Mouse (Mus musculus) liver, adult 2 months (tissue): Measurements from ENCODE around the gene Arhgap44. TPM values are rescaled to one million over a fixed set of nuclear protein-coding genes. Genes with fewer than 3 reads are reported as not detected.
A peak's percentile ranks its signal among the peaks of the same experiment; 100 is the strongest.

ENCODE experiments used
- DNase-seq: peaks from one replicate; pipeline ENCODE4 v3.0.0-alpha.2; 2011; ENCODE audit warnings: low read depth, low spot score; ENCODE audit errors: extremely low read depth
- H3K27ac ChIP-seq: fragments of 200-500 bp; replicated peaks from 2 replicates; pipeline ENCODE4 v1.5.1; 2012; ENCODE audit warnings: low read depth, mild to moderate bottlenecking, control low read depth, inconsistent platforms, low read length; ENCODE audit not compliant: insufficient read depth
- H3K27me3 ChIP-seq: fragments of 200-500 bp; 2 replicates; pipeline ENCODE4 v1.6.1; 2012; ENCODE audit warnings: mild to moderate bottlenecking, moderate library complexity, low read length, inconsistent platforms; ENCODE audit not compliant: control insufficient read depth, insufficient read depth
- H3K36me3 ChIP-seq: fragments of 200-500 bp; 2 replicates; pipeline ENCODE4 v1.6.1; 2012; ENCODE audit warnings: low read length, inconsistent platforms; ENCODE audit not compliant: control insufficient read depth, insufficient read depth
- H3K4me1 ChIP-seq: fragments of 200-500 bp; 2 replicates; pipeline ENCODE4 v1.6.1; 2011; ENCODE audit warnings: low read length; ENCODE audit not compliant: control insufficient read depth, insufficient read depth
- H3K4me3 ChIP-seq: fragments of 200-500 bp; 2 replicates; pipeline ENCODE4 v1.5.1; 2011; ENCODE audit warnings: low read depth, mild to moderate bottlenecking, control low read depth, low read length, moderate library complexity; ENCODE audit not compliant: insufficient read depth
- H3K79me2 ChIP-seq: fragments of 200-500 bp; 2 replicates; pipeline ENCODE4 v1.6.1; 2012; ENCODE audit warnings: inconsistent platforms, mild to moderate bottlenecking, low read length, moderate library complexity; ENCODE audit not compliant: control insufficient read depth, insufficient read depth
- H3K9ac ChIP-seq: fragments of 200-500 bp; 2 replicates; pipeline ENCODE4 v1.6.1; 2012; ENCODE audit warnings: low read depth, mild to moderate bottlenecking, control low read depth, inconsistent platforms, low read length
- CTCF ChIP-seq: fragments of 200-500 bp; IDR thresholded peaks from 2 replicates; pipeline ENCODE4 v1.5.1; 2011; ENCODE audit warnings: low read depth, low read length, control low read depth
- POLR2A ChIP-seq: fragments of 200-500 bp; IDR thresholded peaks from 2 replicates; pipeline ENCODE4 v1.6.1; 2011; ENCODE audit warnings: low read length, control low read depth; ENCODE audit not compliant: insufficient read depth; ENCODE audit errors: extremely low read depth
- WGBS: fragments of 180-500 bp; shearing (Covaris S2); methylation state at CpG from one replicate; pipeline ENCODE4 v1.1.7; 2018; 5-methylcytosine and 5-hydroxymethylcytosine counted together
- polyA plus RNA-seq: library from polyadenylated mRNA; depleted of rRNA; stranded (reverse); fragments of >200 nt; gene quantifications from 2 replicates; pipeline ENCODE4 v1.2.3, GENCODE M21; 2012
- total RNA-seq: library from RNA; depleted of rRNA; stranded (reverse); fragments of >200 nt; gene quantifications from 2 replicates; pipeline ENCODE4 v1.2.3, GENCODE M21; 2014

Arhgap44 gene
- total and polyA plus RNA-seq, 2 experiments, result 0.64 to 0.65 TPM

DNA sequence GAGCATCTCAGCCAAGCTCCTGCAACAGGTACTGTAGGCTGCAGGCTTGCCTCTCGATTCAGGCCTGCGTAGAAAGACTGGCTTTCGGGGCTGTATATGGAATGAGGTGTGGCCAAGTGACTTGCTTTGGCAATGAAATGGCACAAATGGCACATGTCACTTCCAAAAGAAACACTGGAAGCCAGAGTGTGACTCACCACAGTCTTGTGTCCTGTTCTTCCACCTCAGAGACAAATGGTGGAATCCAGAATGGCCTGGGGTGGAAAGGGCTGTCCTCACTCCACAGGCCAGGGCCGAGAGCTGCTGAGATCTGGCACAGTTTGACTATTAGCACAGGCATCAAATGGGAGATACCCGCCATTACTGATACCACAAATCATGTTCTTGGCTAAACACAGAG, 9.8 kb downstream of the Arhgap44 start:
- DNase-seq, result no peak
- no peak overlapping the region for H3K27ac ChIP-seq
- H3K36me3 ChIP-seq, result no peaks in the 10 kb centered on the region
- no peak overlapping the region for H3K9ac ChIP-seq
- TF ChIP-seq CTCF, result no peak
- no peak for TF ChIP-seq POLR2A
- no peak overlapping the region for H3K4me3 ChIP-seq
- WGBS, result 93% methylated on average over 5 of the region's 5 CpGs
- no peaks in the 10 kb centered on the region for H3K79me2 ChIP-seq
- H3K4me1 ChIP-seq, result no peaks in the 10 kb centered on the region
- H3K27me3 ChIP-seq, result no peaks in the 10 kb centered on the region

- H3K9ac ChIP-seq, result no peak overlapping the region
- TF ChIP-seq CTCF (no peak), POLR2A (no peak)
- no peaks in the 10 kb centered on the region for H3K79me2 ChIP-seq
- no peak for DNase-seq
- H3K4me1 ChIP-seq, result no peaks in the 10 kb centered on the region
- no peak overlapping the region for H3K4me3 ChIP-seq
- 86% methylated on average over 7 of the region's 7 CpGs for WGBS
- no peaks in the 10 kb centered on the region for H3K36me3 ChIP-seq
- H3K27me3 ChIP-seq, result no peaks in the 10 kb centered on the region
- no peak overlapping the region for H3K27ac ChIP-seq
These were observed 14.3 kb downstream of the Arhgap44 start for GRCm38 (mm10) chr11:65148441-65148840.

GRCm38 (mm10) chr11:65142838-65143417, 19.8 kb downstream of the Arhgap44 start:
- TF ChIP-seq CTCF, result no peak
- no peak for TF ChIP-seq POLR2A
- 92% methylated on average over 4 of the region's 4 CpGs for WGBS
- Histone ChIP-seq H3K9ac (no peak overlapping the region), H3K79me2 (no peaks in the 10 kb centered on the region), H3K4me3 (no peak overlapping the region), H3K36me3 (no peaks in the 10 kb centered on the region), H3K27ac (no peak overlapping the region), H3K4me1 (no peaks in the 10 kb centered on the region), H3K27me3 (no peaks in the 10 kb centered on the region)
- no peak for DNase-seq

DNA sequence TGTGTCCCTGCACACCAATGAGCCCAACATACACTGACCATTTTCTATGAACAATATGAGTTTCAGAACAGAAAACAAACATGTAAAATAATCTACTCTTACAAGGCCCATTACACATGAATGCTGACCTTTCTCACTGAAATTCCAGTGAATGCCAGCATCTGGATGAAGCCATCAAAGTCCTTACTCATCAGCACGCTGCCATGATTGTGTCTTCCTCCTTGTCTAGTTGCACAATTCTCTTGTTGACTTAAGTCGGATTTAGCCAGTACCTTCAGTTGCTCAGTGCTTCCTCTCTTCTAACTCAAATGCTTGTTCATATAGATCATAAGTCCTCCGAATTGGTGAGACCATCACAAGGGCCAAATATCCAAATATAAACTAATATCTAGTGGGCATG, 23.7 kb downstream of the Arhgap44 start:
- Histone ChIP-seq H3K4me3 (no peak overlapping the region), H3K27ac (no peak overlapping the region), H3K36me3 (no peaks in the 10 kb centered on the region), H3K79me2 (no peaks in the 10 kb centered on the region), H3K9ac (no peak overlapping the region), H3K4me1 (no peaks in the 10 kb centered on the region), H3K27me3 (no peaks in the 10 kb centered on the region)
- DNase-seq, result no peak
- 76% methylated on average over 3 of the region's 3 CpGs for WGBS
- no peak for TF ChIP-seq CTCF
- TF ChIP-seq POLR2A, result no peak

DNA sequence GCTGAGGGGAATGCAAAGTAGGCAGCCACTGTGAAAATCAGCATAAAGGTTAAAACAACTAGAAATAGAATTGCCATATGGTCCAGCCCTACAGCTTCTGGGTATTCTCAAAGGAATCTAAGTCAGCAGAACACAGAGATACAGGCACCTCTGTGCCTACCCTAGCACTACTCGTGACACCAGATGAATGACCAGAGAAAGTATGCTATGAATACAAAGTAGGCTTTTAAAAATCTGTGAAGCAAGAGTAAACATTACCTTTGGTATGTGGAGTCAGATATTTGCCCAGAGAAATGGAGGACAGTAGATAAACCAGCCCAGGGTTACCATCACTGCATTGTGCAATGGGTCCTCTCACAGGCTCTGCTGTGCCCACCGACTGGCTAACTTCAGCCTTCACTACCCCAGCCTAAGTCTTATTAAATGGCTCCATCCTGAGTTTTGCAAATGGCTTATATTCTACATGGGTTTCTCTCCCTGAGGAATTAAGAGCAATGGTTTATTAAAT, 25.6 kb downstream of the Arhgap44 start:
- TF ChIP-seq CTCF (no peak), POLR2A (no peak)
- H3K27ac ChIP-seq, result no peak overlapping the region
- H3K9ac ChIP-seq, result no peak overlapping the region
- H3K4me3 ChIP-seq, result no peak overlapping the region
- H3K4me1 ChIP-seq, result no peaks in the 10 kb centered on the region
- no peaks in the 10 kb centered on the region for H3K79me2 ChIP-seq
- peak; percentile 44 for DNase-seq
- WGBS, result 17% methylated on average over 2 of the region's 2 CpGs
- H3K36me3 ChIP-seq, result no peaks in the 10 kb centered on the region
- H3K27me3 ChIP-seq, result no peaks in the 10 kb centered on the region

DNA sequence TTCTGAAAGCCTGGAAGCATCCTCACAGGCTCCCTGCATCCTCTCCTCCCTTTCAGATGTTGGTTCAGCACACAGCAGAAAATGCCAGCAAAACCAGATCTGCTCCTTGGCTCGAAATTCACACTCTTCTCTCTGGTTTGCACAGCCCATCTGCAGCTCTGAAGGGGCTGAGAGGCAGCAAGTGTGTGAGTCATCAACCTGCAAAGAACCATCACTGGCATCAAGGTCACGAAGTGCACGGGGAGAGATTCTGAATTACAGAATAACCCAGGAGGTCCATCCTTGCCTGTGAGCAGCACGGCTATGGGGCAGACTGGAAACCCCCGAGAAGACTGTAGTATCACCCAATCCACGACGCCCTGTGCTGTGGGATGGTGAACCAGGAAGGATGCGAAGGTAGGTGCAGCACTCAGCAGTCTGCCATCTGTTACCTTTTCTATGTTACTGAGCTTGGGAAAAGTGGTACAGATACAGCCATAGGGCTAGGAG, 27.5 kb downstream of the Arhgap44 start:
- no peak for DNase-seq
- WGBS, result 88% methylated on average over 8 of the region's 8 CpGs
- H3K4me3 ChIP-seq, result no peak overlapping the region

More for the DNA sequence above, 27.5 kb downstream of the Arhgap44 start:
- no peak overlapping the region for H3K9ac ChIP-seq
- H3K79me2 ChIP-seq, result no peaks in the 10 kb centered on the region
- no peaks in the 10 kb centered on the region for H3K27me3 ChIP-seq
- TF ChIP-seq CTCF (no peak), POLR2A (no peak)
- H3K36me3 ChIP-seq, result no peaks in the 10 kb centered on the region
- H3K27ac ChIP-seq, result no peak overlapping the region
- no peaks in the 10 kb centered on the region for H3K4me1 ChIP-seq
